Mouse (Mus musculus) B cell, adult 67 days (primary cell): Measurements from ENCODE around the gene Ren1. TPM values are rescaled to one million over a fixed set of nuclear protein-coding genes. Genes with fewer than 3 reads are reported as not detected.

ENCODE experiments used
- total RNA-seq, 2 experiments: library from RNA; stranded (reverse); gene quantifications; 4 replicates each; pipeline ENCODE4 v1.2.4; 2023

The Ren1 gene
- not detected for total RNA-seq

DNA sequence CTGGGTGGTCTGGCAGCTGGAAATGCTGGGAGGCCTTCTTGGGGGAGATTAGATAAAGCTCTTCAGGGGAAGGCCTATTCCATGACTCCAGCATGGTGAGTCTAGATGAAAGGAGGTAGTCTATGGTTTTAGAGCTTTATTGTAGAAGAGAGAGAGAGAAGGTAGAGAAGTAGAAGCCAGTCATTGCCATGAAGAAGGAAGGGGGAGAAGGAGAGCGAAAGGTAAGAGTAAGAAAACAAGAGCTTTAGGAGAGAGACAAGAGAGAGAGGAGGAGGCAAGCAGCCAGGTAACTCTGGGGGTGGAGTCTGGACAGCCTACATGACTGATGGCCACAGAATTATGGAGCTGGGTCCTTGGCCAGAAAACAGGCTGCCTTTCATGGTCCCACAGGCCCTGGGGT, at the start of gene Ren1:
TSS of gene Ren1 (plus strand) at position 301 of the 400 bp plus-strand sequence.

GRCm38 (mm10) chr1:133309652-133310267, 40.5 kb upstream of the Ren1 start, which contains the start of gene Golt1a:
TSS of gene Golt1a (plus strand) at chr1:133309800.

GRCm38 (mm10) chr1:133321267-133321925, 28.9 kb upstream of the Ren1 start, which contains the start of gene Kiss1:
TSS of gene Kiss1 (plus strand) at chr1:133321875.

DNA sequence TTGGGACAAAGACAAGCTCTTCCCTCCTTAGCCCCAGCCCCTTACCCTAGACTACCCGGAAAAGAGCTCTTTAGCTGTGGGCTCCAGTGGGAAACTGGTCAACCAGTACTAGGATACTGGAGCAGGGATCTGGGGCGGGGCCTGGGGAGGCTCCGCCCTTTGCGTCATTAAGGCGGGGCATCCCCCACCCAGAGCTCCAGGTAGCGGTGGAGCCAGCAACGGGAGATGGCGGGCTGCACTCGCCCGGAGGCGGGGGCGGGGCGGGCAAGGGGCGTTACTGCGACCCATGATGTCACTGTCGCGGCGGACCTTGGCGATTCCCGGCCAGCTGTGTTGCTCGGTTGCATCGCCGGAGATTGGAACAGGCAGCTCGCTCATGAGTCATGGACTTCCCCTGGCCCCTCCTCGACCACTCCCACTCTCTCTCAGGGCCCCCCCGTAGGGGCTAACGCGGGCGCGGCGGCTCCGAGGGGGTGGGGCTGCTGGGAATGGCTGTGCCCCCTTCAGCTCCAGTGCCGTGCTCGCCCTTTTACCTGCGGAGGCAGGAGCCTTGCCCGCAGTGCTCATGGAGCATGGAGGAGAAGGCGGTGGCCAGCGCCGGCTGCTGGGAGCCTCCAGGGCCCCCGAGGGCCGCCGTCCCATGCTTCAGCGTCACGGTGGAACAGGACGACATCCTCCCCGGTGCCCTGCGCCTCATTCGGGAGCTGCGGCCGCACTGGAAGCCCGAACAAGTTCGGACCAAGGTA, 13.1 kb downstream of the Ren1 start, which contains the start of gene Etnk2:
TSS of gene Etnk2 (plus strand) at position 297 of the 746 bp plus-strand sequence.

Other genes starting within 250 kb of the Ren1 start
- gene Ppp1r15b, start 219.4 kb upstream of the Ren1 start, total RNA-seq = 10 to 100 TPM; 88.3 to 90.4 TPM
- gene Plekha6, start 186.3 kb upstream of the Ren1 start, total RNA-seq = 1 to 10 TPM; 3.5 to 6.8 TPM
- not detected for gene Golt1a, start 40.7 kb upstream of the Ren1 start, total RNA-seq
- gene Kiss1, start 28.6 kb upstream of the Ren1 start, total RNA-seq = not detected
- gene Etnk2, start 13.1 kb downstream of the Ren1 start, total RNA-seq = not detected
- 1 to 10 TPM in 1 of 2 experiments, under 1 TPM in 1; 0.78 to 1.9 TPM for gene Sox13, start 73.9 kb downstream of the Ren1 start, total RNA-seq